Mouse (Mus musculus): Measurements from ENCODE around the gene Ccdc71.

Ccdc71 gene

DNA sequence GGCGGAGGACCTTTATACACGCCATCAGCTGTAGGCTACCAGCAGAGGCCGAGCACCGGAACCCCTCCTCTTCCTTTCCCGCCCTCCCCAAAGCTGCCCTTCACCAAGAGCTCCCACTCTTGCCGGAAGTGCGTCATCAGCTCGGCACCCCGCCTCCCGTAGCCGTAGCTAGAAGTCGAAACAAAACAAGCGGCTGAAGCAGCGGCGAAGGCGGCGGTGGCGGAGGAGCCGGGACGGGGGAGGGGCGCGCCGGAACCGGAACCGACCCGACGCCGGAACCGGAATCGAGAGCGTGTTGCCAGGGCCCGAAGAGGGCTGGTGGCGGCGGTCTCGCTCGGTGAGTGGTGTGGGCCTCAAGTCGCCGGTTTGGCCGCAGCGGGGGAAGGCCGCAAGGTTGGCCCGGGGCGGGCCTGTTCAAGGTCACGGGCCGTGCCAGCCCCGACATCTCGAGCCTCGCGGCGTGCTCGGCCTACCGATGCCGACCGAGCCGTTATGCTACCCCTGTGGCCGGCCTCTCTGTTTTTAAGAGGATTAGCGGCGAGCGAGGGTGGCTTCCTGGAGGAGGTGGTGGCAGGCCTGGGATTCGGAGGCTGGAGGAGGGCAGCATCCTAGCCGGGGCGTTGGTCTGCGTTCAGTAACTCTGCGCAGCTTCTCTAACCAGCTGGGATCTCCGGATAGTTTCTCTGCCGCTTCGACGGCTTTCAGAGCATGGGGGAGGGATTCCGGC lies 30.4 kb downstream of the Ccdc71 start, which contains the start of gene Usp19:
Gene Usp19, plus strand, starts transcription at position 44 of the 727 bp plus-strand sequence.
- peak; percentile 99 for DNase-seq

DNA sequence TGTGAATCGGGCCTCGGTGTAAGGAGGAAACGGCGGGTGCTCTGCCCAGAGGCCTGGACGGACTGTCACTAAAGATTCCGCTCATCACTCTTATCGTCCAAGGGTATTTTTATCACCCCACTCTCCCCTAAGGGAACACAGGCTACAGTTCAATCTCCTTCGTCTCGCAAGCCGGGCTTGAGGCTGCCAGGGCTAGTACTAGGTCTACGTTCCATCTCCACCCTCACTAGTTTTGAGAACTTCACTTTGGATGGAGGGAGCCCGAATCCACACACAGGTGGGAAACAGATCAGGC lies 30.9 kb downstream of the Ccdc71 start:
- no peak for DNase-seq

DNA sequence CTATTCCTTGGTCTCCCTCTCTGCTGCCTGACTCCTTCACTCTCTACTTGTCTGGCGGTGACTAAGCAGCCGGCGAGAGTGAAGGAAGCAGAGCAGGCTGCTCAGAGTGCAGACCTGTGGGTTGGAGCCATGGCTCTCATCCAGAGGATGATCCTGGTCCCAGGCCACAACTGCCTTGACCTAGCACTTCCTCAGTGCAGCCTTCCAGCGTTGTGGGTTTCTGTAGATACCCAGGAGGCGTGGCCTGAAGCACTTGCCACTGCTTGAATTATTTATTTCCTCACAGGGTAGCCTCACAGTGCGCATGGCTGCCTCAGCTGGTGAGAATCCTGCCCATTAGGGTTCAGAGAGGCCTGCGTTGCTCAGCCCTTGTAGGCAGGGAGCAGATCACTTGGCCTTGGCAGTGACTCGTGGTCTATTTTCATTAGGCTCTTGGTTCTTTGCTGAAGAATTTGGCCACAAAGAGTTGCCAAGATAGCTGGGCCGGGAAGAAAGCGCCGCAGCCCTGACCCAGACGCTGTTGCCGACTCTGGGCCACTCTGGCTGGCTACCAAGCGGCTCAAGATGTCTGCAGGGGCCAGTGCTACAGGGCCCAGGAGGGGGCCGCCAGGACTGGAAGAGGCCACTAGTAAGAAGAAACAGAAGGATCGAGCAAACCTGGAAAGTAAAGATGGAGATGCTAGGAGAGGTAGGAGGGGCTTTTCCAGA lies 31.9 kb downstream of the Ccdc71 start:
- peak; percentile 51 for DNase-seq

DNA sequence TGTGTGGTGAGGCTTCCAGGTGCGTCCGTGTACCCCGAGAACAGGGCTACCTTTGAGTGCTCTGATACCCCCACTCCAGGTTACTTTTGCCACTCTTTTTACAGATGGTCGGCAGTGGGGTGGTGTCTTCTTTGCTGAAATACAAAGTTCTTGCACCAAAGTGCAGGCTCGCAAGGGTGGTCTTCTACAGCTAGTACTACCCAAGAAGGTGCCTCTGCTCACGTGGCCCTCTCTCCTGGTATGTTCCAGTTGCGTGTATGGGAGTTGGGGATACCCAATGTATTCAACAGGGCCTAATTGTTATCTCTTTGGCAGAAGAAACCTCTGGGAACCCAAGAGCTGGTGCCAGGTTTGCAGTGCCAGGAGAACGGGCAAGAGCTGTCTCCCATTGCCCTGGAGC lies 32.9 kb downstream of the Ccdc71 start:
- DNase-seq: no peak

DNA sequence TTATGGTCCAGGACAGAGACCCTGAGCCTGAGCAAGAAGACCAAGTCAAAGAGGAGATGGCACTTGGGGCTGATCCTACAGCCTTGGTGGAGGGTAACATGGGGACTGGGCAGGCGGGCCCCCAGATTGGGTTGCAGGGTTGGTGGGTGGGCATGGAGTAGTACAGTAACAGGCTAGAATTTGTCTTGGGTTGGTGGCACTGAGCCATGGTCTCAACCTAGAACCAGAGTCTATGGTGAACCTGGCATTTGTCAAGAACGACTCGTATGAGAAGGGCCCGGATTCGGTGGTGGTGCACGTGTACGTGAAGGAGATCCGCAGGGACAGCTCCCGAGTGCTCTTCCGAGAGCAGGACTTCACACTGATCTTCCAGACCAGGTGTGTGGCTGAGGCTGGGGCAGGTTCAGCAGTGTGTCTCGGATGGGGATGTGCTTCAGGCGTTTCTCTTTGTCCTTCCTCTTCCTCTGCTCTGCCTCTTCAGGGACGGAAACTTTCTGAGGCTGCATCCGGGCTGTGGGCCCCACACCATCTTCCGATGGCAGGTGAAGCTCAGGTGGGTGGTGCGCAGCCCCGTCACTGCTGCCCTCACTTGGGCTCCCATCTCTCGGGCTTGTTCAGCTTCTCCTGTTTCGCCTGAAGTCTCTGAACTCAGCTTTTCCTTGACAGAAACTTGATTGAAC lies 34.0 kb downstream of the Ccdc71 start:
- DNase-seq: no peak

DNA sequence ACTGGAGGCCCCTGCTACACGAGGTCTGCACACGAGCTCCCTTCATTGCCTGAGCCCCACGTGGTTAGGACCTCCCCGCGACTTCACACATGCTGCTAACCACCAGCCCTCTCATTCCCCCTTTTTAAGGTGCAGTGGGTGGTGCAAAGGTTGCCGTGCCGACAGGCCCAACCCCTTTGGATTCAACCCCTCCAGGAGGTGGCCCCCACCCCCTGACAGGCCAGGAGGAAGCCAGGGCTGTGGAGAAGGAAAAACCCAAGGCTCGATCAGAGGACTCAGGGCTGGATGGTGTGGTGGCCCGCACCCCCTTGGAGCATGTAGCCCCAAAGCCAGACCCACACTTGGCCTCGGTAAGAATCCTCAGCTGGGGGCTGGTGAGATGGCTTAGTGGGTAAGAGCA lies 34.6 kb downstream of the Ccdc71 start:
- DNase-seq: no peak

DNA sequence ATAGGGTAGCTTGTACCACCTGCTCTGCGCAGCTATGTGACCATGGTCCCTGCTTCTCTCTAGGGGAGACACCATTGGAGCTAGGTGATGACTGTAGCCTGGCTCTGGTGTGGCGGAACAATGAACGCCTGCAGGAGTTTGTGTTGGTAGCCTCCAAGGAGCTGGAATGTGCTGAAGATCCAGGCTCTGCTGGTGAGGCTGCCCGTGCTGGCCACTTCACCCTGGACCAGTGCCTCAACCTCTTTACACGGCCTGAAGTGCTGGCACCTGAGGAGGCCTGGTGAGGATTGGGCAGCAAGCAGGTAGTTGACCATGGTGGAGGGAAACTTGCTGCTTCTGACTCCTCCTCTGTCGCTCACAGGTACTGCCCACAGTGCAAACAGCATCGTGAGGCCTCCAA lies 38.9 kb downstream of the Ccdc71 start:
- no peak for DNase-seq

DNA sequence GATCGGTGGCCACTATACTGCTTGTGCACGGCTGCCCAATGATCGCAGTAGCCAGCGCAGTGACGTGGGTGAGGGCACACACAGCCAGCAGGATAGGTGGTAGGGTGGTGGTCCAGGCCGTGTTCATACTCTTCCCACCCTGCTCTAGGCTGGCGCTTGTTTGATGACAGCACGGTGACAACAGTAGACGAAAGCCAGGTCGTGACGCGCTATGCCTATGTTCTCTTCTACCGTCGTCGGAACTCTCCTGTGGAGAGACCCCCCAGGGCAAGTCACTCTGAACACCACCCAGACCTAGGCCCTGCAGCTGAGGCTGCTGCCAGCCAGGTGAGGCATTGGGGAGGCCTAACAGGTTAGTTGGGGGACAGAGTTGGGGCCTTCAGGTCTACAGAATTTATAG lies 39.6 kb downstream of the Ccdc71 start:
- no peak for DNase-seq

DNA sequence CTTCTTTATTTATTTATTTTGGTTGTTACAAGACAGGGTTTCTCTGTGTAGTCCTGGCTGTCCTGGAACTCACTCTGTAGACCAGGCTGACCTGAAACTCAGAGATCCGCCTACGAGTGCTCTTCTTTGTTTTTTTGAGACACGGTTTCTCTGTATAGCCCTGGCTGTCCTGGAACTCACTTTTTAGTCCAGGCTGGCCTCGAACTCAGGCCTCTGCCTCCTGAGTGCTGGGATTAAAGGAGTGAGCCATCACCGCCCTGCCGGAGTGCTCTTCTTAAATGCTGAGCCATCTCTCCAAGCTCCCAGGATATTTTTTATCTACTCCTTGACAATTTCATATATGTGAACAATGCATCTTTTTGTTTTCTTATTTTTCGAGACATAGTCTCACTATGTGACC lies 46.6 kb downstream of the Ccdc71 start:
- peak; percentile 8 for DNase-seq

DNA sequence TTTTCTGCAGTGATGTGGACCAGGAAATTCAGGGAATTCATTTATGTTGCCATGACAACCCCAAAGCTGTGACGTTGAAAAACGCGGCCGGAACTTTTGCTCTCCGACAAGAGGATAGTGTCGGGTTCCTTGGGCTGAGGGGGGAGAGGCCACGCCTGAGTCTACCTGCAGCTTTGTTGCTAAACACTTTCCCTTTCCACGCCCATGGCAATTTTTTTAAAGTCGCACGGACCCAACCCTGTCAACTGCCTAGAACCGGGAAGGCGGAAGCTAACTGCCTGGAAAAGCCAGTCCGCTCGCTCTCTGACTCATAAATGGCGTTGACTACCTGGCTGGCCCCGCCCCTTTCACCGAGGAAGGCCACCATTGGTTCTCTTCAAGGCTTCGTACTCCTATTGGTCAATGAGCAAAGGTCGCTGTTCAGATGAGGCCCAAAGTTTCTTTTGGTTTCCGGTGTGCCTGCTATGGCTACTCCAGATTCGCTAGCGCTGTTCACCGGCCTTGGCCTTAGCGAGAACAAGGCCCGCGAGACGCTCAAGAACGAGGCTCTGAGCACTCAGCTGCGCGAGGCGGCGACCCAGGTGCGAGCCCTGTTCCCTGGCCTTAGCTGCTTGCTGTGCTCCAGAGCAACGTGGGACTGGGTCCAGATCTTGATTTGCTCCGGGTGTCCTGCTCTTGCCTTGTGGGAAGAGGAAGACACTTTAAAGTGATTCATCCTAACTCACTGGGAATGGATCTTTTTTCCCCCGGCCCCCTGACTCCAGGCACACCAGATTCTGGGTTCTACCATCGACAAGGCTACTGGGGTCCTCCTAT lies 47.5 kb downstream of the Ccdc71 start, which contains the start of gene Qars:
Gene Qars, plus strand, starts transcription at position 88 of the 816 bp plus-strand sequence.
- DNase-seq: peak; percentile 97

DNA sequence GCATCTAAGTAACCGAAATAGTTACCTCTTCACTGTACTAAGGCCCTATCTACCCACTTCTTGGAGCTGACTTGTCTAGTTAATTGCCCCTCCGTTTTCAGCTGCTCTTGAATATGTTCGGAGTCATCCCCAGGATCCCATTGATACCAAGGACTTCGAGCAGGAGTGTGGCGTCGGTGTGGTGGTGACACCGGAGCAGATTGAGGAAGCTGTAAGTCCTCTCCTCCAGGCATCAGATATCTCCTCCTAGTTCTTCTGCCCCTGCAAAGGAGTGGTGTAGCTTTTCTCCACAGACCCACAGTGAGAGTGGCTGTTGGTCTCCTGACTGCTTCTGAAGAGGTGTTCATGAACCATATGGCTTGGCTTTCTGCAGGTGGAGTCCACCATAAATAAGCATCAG lies 48.4 kb downstream of the Ccdc71 start:
- DNase-seq: no peak
